Mouse (Mus musculus) embryo, embryonic 11 days (tissue): Measurements from ENCODE around the gene Lsp1.
A peak's percentile ranks its signal among the peaks of the same experiment; 100 is the strongest.

ENCODE experiments used
- DNase-seq: peaks from one replicate; pipeline ENCODE4 v3.0.0-alpha.2; 2015

Lsp1 gene

GRCm38 (mm10) chr7:142460636-142461077 lies at the start of gene Lsp1:
Gene Lsp1, plus strand, starts transcription at chr7:142460809.
- no peak for DNase-seq

DNA sequence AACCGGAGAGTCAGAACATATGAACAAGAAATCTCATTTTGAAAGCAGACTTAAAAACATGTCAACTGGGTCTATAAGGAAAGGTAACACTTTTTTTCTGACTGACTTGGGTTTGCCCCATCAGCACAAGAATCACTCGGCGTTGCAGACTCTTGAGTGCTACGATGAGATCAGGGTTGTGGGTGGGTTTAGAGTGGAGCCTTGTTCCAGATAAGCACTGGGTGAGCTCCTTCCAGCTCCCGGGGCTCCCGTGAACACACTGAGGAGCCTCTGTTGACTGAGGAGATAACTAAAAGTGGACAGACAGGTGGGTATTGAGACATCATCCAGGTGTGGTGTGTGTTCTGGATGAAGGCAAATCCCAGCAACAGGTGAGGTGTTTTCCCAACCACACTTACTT lies 47.3 kb upstream of the Lsp1 start:
- no peak for DNase-seq

DNA sequence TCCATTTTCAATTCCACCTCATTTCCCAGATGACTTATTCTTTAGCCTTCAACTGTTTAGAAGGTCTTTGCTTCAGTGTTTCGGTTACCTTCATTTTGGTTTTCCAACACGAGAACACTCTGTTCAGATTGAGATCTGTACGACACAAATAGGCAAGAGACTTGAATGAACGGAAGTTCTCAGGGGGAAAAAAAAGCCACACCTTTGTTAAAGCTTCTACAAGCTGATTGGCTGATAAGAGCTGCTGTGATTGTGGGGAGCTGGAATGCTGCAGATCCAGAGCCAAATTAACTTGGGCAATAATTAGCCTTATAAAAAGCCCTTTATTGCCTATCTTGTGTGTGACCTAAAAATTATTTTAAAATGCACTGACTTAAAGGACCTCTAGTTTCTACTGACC lies 45.3 kb upstream of the Lsp1 start:
- DNase-seq, result no peak

- no peak for DNase-seq
Observed at GRCm38 (mm10) chr7:142416225-142416624, 44.4 kb upstream of the Lsp1 start.

- DNase-seq, result no peak
Observed at GRCm38 (mm10) chr7:142418027-142418426, 42.6 kb upstream of the Lsp1 start.

- DNase-seq, result no peak
Observed at GRCm38 (mm10) chr7:142418679-142419078, 41.9 kb upstream of the Lsp1 start.

GRCm38 (mm10) chr7:142419887-142420286 lies 40.7 kb upstream of the Lsp1 start:
- no peak for DNase-seq

DNA sequence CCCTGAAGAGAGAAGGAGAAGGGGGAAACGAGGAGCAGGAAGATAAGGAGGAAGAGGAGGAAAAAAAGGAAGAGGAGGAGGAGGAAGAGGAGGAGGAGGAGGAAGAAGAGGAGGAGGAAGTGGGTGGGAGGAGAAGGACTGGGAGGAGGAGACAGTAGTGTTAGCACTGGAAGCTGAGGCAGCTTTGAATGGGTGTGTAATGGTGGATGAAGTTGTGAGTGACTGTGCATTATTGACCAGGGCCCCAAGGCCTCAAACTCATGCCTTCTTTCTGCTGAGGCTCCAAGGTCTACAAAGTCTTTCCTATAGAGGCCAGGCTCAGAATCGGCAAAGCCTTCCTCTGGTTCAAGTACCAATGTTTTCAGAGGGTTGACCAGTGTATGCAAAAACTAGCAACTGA lies 38.8 kb upstream of the Lsp1 start:
- DNase-seq, result no peak

GRCm38 (mm10) chr7:142425641-142426213 lies 34.9 kb upstream of the Lsp1 start:
- DNase-seq, result peak; percentile 30

DNA sequence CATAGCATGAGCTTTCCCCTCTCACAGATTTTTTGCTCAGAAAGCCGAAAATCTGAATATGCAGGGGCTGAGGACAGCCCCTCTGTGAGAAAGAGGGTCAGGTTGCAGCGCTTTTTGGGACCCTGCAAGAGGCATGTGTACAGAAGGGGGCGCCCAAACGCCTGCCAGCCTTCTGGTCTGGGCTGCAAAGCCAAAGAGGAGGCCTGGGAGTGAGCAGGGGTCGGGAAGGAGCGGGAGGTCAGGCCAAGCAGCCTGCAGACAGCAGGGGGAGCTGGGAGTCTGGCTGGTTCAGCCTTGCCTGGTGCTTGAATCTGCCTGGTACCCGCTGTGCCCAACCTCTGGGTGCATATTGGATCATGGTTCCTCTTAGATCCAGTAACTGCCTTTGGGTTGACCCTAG lies 32.4 kb upstream of the Lsp1 start:
- peak; percentile 89 for DNase-seq

DNA sequence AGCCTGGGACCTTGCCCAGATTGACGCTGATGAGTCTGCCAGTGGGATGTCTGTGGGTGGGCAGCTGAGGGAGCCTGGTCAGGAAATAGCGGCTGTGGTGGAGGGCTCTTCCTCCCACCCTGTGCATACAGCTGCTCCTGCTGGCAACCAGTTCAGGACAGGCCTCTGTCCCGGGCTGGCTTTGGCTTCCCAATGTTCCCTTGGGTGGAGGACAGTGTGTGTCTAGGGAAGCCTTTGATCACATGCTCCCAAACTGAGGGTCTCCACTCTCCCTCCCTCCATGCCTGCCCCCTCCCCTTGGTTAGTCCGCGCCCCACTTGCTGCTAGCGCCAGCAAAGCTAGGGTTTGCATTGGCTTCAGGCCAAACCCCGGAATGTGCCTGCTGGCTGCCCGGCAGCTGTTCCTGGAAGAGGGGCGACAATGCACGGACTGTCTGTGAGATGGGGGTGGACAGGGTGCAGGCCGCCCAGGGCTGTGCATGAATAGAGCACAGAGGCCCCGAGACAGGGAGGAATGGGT lies 30.4 kb upstream of the Lsp1 start:
- DNase-seq, result no peak

DNA sequence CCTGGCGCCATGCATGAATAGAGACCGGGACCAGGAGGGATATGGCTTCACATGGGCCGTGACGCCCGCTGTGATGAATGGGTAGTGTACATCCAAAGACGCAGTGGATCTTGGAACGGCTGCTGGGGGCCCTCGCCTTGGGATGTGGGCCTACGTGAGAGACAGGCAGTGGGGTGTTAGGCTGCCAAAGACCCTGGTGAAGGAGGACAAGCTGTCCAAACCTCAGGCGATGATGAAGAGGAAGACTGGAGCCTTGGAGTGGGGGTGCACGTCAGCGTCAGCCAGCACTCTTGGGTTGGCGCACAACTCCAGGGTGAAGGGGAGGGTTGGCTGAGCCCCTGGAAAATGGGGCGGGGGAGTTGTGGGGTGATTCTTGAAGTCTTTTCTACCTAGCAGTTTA lies 29.5 kb upstream of the Lsp1 start:
- no peak for DNase-seq

DNA sequence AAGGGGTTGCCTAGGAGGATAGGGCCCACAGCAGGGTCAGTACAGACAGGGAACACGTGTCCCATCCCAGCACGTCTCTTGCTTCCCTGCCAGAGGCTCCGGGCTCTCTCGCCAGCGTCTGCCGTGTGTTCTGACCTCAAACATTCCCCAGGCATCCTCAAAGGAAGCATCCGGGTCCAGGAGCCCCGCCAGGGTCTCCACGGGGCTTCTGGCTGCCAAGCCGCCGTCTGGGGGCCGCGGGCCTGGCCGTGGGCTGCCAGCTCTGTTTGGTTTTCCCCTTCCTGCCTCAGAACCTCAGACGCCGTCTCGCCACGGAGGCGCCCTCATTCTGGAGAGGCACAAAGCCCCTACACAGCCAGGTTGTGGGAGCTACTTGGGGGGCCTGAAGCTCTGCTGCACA lies 27.0 kb upstream of the Lsp1 start:
- no peak for DNase-seq

- no peak for DNase-seq
Observed at GRCm38 (mm10) chr7:142434137-142434865, 26.3 kb upstream of the Lsp1 start, which contains the start of gene Syt8. Gene Syt8, plus strand, starts transcription at chr7:142434850.

DNA sequence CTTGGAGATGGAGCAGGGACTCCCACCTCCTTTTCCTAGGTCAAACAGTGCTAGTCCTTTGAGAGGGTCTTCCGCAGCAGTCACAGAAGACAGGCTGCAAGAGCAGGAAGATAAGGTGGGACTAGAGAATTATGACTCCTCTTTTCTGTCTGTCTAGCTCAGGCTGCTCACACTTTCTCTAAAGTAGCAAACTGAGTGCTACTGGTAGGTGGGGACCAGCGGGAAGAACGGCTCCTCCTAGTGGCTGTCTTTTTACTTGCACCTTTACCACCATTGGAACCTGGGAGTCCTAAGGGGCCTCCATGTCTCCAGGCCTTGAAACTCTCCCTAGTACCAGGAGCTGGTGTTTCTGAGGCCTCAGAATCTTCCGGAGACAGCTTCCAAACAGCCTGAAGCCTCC lies 25.1 kb upstream of the Lsp1 start:
- DNase-seq, result peak; percentile 79

DNA sequence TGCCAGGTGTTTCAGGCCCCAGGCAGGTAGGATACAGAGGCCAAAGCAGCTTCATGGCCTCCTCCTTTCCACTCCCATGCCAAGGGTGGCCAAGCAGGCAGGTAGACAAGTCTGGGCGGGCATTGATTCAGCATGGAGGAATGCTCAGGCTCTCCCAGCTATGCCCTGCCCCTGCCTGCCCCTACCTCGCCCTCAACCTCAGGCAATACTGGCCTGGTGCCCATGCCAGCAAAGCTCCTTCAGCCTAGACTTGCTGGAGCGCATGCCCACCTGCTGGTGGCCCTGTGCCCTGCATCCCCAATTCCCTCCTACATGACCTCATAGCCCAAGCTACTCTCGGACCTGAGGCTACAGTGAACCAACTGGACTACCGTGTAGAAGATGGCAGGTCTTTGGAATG lies 23.3 kb upstream of the Lsp1 start:
- DNase-seq, result no peak

- DNase-seq, result no peak
Observed at GRCm38 (mm10) chr7:142439966-142440365, 20.6 kb upstream of the Lsp1 start.

DNA sequence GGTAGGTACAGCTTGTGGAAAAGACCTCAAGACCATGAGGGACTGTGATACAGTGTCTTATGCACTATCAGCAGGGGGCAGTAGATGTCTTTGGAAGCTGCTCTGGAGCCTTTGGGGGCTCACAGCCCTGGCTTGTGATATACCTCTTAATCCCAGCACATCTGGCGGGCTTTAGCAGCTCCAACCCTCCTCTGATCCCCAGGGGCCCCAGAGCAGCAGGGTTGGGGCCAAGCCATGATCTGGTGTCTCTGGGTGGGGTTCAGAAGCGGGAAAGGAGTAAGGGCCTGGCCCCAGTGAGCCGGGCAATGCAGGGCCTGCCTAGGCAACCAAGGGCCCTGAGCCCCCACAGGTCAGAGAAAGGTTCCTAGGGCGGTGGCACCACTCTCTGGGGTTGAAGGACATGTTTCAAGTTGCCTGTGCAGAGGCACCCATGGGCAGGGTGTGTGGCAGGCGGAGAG lies 19.9 kb upstream of the Lsp1 start:
- peak; percentile 91 for DNase-seq

GRCm38 (mm10) chr7:142441585-142441984 lies 19.0 kb upstream of the Lsp1 start, which contains the start of gene Tnni2:
Gene Tnni2, plus strand, starts transcription at chr7:142441808.
- no peak for DNase-seq

DNA sequence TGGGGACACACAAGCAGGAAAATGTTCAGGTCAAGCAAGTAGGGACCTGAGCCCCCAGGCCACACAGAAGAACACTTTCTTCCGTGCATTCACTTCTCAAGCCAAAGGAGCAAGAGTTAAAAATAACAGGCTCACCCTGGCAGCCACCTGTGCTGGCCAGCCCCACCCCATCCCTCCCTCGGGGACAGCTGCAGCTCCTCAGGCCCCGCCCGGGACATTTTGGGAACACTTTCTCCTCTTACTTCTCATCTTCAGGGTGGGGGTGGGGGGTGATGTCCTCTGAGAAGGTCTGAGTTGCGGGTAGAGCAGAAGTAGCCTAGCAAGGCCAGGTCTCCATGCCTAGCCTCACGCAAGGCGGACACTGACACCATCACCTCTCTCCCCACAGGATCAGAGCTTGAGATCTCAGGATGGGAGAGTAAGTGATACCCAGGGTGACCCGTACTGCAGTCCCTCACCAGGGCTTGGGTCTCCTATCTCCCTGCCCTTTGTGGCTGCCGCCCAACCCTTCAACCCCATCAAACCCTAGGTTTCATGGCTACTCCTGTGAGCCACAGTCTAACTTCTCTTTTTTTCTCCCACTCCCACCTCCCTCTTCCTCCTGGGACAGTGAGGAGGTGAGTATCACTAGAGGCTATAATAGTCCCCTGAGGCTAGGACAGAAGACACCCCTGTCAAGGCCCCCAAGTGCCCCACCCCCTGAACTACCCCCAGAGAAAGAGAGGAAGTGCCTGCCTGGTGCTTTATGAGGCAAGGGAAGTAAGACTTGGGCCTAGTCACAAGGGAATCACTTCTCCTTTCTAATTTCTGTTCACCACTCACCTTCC lies 18.3 kb upstream of the Lsp1 start:
- DNase-seq, result no peak

- no peak for DNase-seq
Observed at GRCm38 (mm10) chr7:142442908-142443420, 17.6 kb upstream of the Lsp1 start.

DNA sequence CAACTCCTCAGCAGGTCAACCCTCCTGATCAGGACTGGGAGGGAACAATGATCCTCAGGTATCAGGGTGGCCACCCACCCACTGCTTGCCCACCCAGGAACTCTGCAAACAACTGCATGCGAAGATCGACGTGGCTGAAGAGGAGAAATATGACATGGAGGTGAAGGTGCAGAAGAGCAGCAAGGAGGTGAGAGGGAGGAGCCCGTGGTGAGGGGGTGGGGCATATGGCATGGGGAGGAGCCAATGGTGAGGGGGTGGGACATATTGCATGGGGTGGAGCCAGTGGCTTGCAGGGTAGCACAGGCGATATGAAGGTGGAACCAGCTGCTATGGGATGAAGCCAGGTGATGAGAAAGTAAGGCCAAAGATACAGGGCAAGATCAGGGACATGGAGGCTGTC lies 17.1 kb upstream of the Lsp1 start:
- no peak for DNase-seq

DNA sequence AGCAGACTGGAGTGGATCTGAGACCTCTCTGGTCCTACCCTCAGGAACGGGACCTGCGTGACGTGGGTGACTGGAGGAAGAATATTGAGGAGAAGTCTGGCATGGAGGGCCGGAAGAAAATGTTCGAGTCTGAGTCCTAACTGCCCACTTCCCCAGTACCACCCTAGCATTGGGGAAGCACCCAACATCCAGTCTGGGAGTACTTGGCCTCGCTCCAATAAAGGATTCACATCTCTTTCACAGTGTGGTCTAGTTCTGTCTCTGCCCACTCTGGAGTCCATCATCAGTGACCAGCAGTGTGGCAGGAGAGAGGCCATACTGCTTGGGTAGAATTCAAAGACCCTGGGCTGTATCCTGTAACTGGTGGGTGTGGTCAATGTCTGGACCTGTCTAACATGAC lies 16.4 kb upstream of the Lsp1 start:
- DNase-seq, result no peak
